Mouse (Mus musculus): ENCODE results near the gene Gas7.

Gene Gas7

DNA sequence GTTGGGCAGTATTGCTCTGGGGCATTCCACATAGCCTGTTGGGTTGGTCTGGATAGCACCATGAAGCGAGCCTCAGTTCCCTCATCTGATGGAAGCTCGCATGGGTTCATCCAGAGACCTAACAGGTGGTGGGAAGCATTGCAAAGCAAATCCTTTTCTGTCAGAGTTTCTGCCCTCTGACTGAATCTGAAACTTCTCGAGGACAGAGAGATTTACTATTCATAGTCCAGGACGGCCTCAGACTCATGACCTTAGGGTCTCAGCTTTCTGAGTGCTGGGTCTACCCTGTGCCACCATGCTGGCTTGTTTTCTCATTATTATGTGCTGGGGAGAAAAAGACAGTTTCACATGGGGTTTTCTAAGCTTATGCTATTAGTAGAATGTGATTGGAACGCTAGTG, 122.2 kb downstream of the Gas7 start:
- DNase-seq (ENCODE audit: low spot score): no peak

DNA sequence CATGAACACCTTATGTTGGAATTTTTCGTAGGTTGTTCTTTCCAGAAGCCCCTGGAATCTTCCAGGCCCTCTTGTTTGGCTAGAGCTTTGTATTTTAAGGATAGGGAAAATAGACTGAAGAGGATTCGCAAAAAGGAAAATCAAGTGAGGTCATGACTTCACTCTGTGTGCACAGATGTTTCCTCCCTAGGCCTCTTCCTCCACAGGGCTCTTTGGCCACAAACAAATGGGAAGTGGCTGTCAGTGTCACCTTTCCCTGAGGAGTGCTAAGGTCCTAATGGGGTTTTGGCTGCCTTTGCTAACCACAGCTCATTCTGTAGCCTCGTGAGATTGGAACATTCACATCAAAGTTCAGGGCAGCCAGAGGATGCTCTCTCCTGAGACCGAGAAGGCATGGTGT, 122.8 kb downstream of the Gas7 start:
- no peak for DNase-seq (ENCODE audit: low spot score)

DNA sequence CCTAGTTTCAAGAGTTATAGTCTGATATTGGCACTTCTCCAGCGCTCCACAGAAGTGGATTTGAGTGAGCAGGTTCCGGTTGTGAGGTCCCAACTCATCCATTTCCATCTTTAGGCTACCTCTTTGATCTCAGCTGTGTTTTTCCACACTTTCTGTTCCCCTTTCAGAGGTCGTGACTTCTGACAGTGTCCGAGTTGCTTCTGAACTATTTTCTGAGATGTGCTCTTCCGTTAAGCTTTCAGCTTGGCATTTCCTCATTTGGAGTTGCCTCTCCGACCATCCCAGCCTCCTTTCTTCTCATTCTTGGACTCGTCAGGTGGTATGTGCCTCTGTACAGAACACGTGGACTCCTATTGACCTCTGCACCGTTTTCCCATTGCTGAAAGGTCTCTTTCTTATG, 123.9 kb downstream of the Gas7 start:
- no peak for DNase-seq (ENCODE audit: low spot score)

DNA sequence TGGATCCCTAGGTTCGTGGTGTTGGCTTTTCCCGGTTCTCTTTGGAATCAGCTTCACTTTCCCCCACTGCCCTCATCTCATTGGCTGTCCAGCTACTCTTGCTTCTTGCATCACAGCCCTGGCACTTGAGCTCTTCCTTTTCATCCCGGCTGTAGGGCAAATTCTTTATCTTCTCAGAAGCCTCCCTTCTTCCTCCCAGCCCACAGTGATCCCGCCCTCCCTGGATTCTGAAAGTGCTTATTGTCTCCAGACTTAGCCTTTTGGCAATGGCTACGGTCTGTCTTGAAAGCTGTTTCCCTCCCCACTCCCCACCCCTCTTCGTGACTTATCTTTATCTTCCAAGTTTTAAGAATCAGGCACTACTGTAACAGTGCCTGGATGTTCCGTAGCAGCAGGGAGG, 126.3 kb downstream of the Gas7 start:
- DNase-seq (ENCODE audit: low spot score): peak; percentile 30

DNA sequence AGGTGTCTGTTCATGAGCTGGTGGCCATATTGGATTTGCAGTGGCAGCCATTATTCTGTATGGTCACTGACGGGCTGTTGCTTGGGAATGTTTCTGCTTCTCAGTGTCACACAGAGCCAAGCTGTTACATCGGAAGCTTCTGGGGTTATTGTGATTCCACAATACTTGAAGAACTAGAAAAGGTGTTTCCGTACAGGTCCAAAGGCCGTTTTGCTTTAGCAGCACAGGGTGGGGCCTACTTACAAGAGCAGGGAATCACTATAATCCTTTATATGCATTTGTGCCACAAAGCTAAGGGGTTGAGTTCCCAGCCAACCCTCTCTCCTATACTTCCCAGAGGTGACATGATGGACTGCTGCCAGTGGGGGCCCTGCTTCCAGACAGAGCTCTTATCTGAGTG, 127.3 kb downstream of the Gas7 start:
- no peak for DNase-seq (ENCODE audit: low spot score)

DNA sequence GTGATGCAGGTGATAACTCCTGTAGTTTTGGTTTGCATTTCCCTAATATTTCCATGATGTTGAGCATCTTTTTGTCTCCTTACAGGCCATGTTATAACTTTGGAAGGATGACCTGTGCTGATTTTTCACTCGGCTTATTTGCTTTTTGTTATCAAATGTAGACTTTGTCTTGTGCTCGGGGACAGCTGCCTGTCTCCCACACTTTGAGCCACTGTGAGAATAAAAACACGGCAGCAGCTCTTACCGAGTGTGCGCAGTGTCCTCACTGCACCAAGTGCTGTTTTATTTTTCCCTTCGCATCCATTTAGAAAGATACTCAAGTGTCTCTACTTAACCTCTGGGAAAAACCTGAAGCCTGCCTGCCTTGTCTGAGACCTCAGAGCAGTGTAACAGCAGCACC, 129.8 kb downstream of the Gas7 start:
- no peak for DNase-seq (ENCODE audit: low spot score)

DNA sequence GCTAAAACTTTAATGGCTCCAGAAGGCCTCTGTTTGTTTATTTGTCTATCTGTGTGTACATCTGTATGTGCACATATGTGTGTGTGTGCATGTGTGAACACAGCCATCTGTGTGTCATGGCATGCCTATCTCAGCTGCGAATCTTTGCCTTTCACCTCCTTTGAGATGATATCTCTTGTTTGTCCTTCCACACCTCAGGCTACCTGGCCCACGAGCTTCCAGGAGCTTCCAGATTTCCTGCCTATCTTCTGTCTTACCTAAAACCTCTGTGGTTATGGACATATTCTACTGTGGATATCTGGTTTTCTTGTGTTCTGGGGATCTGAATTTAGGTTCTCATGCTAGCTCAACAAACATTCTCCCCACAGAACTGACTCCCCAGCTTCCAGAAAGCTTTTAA, 130.4 kb downstream of the Gas7 start:
- no peak for DNase-seq (ENCODE audit: low spot score)

DNA sequence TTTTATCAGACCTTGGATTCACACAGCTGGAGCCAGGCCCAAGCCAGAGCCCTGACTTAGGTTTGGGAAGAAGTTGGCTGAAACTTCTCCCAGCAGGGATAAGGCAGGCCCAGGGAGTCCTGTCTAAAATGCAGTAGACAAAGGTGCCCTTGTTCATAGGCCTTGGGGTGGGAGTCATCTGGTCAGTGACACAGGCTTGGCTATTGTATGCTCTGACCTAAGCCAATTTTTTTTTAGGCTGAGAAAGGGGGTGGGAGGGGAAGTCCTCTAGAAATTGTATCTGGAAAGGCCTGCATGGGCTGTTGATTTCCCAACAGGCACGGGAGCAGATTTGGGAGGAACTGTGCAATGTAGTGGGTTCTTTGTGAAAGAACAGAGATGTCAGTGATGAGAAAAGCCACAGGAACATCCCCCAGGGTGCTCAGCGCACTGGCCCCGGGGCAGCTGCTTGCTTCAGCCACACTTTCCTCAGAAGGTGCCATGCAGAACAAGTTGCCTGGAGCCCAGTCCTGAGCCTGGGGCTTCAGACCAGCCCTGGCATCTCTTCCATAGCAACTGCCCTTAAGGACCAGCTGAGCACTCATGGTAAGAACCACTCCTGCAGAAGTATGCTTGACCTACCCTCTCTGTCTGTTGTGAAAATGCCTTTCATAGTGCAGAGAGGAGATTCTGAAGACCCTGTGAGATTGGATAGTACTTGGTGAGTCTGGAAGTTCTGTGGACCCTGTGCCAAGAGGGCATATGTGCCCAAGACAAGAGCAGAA, 131.2 kb downstream of the Gas7 start:
- DNase-seq (ENCODE audit: low spot score): peak; percentile 69

DNA sequence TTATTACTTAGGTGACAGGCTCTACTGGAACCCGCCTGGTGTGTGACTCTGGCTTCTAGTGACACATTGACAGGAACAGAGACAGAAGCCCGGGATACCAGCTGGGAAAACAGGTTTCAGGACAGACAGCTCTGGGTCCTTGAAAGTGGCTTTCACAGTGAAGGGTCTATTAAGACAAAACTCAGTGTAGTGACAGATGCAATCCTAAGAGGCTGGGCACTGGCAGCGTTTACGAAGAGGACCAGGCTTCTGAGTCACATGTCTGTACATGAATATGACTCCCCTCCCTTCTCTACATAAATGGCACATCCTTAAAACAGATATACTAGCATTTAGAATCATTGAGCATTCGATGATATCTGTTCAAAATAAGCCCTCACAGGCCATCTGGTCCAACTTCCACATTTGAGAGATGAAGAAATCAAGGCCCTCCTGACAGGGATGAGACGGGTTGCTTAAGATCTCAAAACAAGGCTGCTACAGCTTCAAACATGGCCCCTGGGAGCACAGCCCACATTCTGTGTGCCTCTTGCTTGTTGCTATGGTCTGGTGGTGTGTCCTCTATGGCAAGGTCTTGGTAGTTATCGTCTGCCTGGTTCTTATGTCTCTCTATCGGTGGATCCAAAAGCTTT, 133.1 kb downstream of the Gas7 start:
- no peak for DNase-seq (ENCODE audit: low spot score)

DNA sequence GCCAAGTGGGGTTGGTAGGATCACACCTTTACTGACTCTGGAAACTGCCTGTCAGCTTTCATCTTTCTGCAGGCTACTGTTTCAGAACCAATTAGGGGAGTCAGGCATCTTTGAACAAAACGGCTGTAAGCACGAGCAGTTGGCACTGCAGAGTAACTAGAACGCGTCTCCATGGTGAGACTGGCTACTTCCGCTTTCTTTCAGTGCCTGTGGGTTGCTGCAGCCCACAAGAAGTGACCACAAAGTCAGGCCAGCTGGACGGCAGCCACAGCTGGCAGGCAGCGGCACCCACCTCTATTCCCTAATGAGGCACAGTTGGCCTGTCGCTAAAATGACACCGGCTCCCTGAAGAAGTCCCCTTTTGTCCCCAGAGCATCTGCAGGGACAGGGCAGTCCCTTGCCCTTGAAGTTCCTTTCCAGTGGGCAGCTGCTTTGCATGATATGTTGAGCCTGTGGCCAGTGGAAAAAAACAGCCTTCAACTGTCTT, 133.6 kb downstream of the Gas7 start:
- peak; percentile 54 for DNase-seq (ENCODE audit: low spot score)

DNA sequence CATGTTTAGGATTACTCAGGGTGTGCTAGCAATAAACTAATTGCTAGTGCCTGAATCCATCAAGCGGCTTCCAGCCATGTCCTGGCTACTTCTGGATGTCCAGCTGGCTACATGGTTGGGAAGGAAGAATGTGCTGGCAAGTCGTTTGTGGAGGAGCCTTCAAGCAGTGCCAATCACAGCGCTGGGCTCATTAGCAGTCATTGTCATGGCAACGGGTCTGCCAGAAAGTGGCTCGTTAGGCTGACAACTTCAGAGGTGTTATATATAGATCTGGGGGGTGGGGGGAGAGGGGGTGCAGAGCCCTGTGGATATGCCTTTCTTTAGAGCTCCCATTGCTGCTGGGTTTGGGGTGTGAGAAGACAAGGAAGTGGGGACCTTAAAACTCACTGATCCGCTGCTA, 141.0 kb downstream of the Gas7 start:
- no peak for DNase-seq (ENCODE audit: low spot score)

DNA sequence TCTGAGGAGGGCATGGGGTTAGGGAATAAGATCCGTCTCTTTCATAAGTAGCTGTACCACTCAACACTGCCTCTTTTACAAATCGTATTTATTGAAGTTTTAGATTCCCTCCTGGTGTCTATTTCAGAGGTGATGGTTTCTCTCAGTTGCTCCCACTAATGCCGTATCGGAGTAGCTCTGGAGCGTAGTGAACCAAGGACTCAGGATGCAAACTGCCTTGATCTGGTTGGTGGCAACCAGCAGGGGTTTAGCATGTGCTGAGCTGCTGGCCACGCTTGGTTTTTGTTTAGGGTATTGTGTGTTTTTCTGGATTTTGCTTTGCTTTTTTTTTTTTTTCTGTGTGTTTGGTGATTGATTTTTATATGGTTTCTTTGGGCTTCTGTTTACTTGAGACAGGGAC, 141.6 kb downstream of the Gas7 start:
- DNase-seq (ENCODE audit: low spot score): no peak

DNA sequence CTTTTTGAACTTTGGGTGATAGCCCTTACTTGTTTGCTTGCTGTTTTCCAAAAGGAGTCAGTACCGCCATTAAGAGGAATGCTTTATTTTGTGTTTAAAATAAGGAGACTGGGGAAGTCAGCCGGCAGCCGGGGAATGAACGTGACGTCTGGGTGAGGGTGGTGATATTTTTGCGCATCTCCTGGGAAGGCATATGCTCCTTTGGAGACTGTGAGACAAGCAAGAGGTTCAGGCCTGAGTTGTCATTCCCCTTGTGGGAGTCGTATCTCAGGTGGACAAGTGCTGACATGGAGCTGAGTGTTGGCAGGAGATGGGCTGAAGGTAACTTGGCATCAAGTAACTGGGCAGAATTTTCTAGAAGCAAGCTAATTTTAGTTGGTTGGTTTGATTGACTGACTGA, 142.2 kb downstream of the Gas7 start:
- DNase-seq (ENCODE audit: low spot score): no peak

DNA sequence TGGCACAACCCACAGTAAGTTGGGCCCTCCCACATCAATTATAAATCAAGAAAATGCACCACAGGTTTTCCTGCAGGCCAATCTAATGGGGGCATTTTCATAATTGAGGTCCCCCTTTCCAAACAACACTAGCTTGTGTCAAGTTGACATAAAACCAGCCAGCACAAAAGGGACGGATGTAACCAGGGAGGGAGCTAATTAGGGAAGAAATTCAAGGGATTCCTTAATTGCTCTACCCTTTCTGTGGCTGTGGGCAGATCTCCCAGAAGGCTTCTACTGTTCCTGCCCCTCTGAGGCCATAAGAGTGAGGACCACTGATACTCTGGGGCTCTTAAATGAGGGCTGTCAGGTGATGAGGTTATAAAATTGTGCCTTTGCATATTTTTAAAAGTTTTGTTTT, 143.9 kb downstream of the Gas7 start:
- DNase-seq (ENCODE audit: low spot score): no peak

DNA sequence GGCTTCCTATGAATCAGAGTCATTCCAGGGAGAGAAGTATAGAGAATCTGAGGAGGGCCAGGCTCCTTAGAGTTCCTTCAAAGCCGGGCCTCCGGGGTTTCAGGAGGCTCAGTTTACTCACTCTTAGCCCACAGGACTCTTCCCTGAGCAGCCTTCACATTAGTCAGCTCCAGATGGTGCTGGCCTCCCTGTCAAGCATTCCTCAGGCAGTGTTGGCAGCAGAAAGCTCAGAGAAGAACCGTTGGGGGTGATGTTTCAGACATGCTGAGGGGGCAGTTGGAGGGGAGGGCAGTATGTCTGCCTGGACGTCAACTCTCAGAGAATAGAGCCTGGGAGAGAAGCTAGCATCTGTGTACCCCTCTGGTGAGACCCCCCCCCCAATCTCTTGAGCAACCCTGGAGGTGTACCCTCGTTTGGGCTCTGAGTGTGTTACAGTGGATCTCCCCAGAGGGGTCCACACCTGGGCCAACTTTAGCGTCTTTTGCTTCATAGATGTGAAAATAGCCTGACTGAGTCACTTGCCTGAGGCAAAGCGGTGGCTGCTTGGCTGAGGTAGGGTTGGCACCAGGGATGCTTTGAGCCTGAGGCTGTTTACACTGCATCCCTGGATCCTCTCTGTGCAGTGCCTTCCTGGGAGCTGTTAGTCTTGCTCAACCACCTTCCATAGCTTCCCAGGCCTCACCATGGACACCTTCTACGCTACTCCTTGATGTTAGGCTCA, 145.6 kb downstream of the Gas7 start:
- no peak for DNase-seq (ENCODE audit: low spot score)

DNA sequence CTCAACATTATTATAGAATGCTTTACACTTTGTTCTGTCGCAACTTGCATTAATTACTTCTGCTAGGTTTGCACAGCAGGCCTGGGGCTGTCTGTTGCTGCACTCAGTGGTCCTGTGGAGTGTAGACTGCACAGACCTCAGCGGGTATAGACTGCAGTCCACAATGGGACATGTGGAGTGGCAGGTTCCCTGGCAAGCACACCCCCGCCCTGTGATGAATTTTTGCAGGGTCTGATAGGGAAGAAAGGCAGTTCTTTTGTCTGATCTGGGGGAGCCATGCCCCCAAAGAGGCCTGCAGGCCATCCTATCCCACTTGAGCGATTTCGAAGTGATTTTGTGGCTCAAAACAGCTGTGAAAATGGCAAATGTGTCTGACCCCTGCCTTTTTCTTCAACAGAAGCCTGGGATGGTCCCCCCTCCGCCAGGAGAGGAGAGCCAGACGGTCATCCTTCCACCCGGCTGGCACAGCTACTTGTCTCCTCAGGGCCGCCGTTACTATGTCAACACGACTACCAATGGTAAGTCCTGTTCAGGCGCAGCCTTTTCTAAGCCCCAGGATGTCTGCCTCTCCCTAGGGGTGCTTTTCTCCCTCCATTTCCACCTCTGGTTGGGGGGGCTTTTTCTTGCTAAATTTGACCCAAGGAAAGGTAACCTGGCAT, 147.6 kb downstream of the Gas7 start:
- DNase-seq (ENCODE audit: low spot score): no peak

DNA sequence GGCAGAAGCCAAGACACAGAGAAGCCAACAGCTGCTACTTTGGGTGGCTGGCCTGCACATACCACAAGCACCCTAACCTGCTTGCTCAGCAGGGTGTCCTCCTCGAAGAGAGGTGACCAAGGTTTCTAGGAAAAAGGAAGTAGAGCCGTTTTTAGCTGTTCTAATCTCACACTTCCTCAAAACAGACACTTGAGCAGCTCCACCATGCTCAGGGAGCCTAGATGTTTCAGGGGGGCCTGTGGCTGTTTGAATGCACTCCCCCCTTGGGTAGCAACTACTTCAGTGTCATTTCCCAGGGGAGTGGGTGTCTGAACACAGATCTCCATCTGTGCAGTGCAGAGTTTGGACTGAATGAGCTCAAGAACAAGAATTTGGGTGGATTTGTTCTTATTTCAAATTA, 149.2 kb downstream of the Gas7 start:
- DNase-seq (ENCODE audit: low spot score): no peak

DNA sequence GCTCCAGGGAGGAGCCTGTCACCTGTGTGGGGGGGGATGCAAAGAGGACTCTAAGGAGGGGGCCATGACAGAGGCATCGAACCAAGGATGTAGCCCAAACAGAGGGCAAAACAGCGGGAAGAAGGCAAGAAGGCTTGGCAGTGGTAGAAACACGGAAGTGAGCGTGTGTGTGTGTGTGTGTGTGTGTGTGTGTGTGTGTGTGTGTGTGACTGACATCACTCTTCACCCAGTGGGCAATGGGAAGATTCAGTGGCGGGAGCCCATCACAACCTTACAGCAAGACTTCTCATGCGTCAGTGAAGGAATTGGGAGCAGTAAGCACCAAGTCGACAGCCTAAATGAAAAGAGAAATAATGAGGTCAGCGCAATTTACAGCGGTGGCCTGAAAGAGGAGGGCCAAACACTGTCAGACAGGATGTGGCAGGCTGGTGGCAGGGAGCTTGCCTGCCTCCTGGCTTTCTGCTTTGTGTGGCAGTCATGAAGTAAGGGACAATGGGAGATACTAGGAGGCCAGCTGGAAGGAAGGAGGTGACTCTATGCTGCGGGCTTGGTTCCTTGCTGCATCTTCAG, 153.0 kb downstream of the Gas7 start:
- DNase-seq (ENCODE audit: low spot score): no peak

DNA sequence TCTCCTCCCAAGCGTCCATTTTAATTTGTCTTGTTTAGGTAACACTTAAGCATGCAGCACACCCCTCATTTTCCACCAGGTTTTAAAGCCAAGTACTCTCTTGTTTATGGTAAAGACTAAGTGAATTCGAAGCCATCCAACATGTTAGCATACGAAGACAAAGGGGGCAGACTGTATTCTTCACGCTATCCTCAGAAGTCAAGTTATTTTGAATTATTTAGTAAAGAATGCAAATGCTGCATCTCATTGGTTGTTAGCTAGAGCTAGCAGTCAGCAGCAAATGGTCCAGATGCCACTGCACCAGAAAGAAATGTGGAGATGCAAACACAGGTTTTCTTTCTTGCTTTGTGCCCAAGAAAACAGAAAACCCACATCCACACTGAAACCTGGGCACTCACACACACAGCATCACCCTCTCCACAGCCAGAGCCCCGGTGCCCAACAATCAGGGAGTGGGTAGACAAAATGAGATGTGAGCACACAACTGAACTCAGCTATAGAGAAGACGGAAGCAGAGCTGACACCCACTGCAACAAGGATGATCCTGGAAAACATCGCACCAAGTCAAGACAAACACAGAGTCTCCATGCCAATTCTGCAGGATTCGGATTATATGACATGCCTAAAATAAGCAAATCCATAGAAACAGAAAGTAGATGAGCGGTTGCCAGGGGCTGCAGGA, 157.1 kb downstream of the Gas7 start:
- no peak for DNase-seq (ENCODE audit: low spot score)

DNA sequence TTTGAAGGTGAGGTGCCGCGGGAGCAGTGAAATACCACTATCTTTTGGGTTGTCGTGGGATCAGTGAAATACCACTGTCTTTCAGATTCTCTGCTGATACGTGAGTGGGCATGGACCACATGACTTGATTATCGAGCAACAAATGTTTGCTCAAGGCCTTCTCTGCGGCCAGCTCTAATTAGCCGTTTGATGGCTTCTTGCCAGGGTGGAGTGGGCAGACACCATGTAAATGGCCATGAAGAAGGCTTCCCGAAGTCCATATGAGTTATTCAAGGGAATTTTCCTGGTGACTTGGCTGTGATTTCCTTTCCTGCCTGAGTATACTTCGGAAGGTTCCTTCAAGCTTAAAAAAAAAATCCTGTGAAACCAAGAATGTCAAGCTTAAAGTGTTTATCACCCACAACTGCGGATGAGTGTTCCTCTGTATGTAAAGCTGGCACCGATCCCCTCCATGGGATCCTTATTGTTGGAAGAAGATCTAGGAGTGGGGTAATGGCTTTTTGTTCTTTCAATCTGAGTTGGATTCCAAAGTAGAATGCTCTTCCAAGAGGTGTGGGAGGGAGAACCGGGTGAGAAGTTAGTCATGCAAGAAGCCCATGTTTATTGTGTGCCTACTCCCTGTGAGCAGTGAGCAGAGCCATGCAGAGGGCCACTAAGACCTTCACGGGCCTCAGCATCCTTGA, 161.5 kb downstream of the Gas7 start:
- DNase-seq (ENCODE audit: low spot score): peak; percentile 26

DNA sequence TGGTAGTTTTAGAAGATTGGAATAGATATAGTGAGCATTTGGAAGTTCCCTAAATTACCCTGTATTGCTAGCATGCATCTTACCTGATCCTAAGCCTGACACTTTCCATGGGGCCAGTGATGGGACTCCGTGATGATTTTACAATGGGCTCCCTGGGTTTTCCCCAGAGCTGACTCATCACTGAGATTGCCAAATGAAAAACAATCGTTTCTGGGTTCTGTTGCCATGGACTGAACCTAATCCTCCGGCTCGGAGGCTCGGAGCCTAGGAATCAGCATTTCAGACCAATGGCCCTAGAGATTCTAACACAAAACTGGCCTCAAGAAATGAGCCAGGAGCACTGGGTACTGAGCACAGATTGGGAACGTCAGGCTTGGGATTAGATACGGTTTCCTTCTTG, 167.1 kb downstream of the Gas7 start:
- DNase-seq (ENCODE audit: low spot score): no peak
